Mouse (Mus musculus): ENCODE data around the gene Zfyve21. TPM values are rescaled to one million over a fixed set of nuclear protein-coding genes. Genes with fewer than 3 reads are reported as not detected.

Zfyve21 gene
- total RNA-seq, 1 experiment from 2014 or later, result 8.6 TPM

DNA sequence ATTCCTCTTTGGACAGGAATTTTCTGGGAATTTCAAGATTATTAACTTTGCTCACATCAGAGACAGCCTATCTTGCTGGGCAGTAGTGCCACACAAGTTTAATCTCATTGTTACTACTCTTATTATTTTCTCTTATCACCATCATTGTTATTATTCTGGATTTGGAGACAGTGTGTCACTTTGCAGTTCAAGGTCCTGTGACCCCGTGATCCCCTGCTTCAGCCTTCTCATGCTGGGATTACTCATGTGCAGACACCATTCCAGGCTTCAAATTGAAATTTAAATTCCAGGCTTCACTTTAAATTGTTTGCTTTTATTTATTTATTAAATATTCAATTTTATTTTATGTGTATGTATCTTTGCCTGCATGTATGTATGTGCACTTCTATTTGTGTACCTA is 55.8 kb downstream of the Zfyve21 start:
- ATAC-seq (replicated peaks in 1 of 2; ENCODE audit: insufficient read depth in 1 of 2, low FRiP score in 2 of 2, low TSS enrichment in 1 of 2, low read depth in 1 of 2, poor library complexity in 2 of 2, severe bottlenecking in 2 of 2), result no peak

DNA sequence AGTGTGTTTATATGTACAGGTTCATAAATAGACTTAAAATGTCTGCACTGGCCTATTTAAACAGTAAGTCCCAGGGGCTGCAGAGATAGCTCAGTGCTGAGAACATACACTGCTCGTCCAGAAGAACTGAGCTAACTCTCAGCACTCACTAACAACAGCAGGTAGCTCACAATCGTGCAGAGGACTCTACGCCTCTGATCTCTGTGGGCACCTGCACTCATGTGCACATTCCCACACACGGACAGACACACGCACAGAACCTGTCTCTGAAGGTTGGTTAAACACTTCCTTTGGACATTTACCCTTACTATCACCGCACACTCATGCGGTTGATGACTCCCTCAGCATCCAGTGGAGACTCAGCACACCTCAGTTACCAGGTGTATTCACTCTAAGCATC is 56.8 kb downstream of the Zfyve21 start:
- ATAC-seq (replicated peaks in 1 of 2; ENCODE audit: insufficient read depth in 1 of 2, low FRiP score in 2 of 2, low TSS enrichment in 1 of 2, low read depth in 1 of 2, poor library complexity in 2 of 2, severe bottlenecking in 2 of 2), result no peak

DNA sequence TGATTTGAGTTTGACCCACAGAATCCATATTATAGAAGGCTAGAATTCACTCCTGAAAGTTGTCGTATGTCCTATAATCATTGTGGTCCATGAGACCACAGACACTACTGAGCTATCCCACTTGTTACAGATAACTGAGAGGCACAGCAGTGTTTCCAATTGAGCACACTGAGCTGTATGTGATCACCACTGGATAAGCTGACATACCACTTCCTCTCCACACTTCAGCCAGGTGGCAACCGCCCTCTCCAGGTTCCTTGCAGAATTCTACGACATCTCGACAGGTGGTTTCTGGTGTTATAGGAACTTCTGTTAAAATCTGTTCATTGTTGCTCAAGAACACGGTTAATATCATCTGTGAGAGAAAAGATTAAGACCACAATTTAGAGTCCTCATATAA is 58.1 kb downstream of the Zfyve21 start:
- ATAC-seq (replicated peaks in 1 of 2; ENCODE audit: insufficient read depth in 1 of 2, low FRiP score in 2 of 2, low TSS enrichment in 1 of 2, low read depth in 1 of 2, poor library complexity in 2 of 2, severe bottlenecking in 2 of 2), result no peak

DNA sequence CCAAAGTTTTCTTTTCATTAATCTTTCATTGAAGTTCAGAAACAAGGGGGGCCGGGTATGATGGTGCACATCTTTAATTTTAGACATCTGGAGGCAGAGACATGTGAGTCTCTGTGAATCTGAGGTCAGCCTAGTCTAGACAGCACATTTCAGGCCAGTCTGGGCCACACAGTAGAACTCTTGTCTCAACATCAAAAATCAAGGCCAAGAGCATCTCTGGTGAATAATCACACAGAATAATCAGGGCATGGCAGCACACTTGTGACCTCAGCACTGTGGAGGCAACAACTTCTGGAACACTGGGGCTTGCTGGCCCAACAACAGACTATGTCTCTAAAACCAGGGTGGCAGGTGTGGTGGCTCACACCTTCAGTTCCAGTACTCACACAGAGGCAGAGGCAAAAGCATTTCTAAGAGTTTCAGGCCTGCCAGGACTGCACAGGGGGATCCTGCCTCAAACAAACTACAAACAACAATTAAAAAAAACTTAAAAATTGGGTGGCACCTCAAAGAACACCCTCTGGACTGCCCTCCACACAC is 60.7 kb downstream of the Zfyve21 start:
- no peak for ATAC-seq (replicated peaks in 1 of 2; ENCODE audit: insufficient read depth in 1 of 2, low FRiP score in 2 of 2, low TSS enrichment in 1 of 2, low read depth in 1 of 2, poor library complexity in 2 of 2, severe bottlenecking in 2 of 2)

DNA sequence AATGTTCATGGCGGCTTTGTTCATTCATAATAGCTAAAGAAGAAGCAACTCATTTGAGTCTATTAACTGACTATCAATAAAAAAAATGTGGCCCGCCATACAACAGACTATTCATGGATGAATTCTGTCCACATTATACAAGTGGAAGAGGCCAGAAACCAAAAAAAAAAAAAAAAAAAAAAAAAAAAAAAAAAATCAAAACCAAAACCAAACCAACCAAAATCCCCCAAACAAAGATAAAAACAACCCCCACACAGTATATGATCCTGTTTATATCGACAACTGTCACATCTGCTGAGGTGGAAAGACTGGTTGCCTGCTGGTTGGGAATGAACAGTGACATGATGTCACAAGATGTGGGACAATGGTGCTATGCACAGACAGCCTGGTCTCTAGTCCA is 61.5 kb downstream of the Zfyve21 start:
- no peak for ATAC-seq (replicated peaks in 1 of 2; ENCODE audit: insufficient read depth in 1 of 2, low FRiP score in 2 of 2, low TSS enrichment in 1 of 2, low read depth in 1 of 2, poor library complexity in 2 of 2, severe bottlenecking in 2 of 2)

DNA sequence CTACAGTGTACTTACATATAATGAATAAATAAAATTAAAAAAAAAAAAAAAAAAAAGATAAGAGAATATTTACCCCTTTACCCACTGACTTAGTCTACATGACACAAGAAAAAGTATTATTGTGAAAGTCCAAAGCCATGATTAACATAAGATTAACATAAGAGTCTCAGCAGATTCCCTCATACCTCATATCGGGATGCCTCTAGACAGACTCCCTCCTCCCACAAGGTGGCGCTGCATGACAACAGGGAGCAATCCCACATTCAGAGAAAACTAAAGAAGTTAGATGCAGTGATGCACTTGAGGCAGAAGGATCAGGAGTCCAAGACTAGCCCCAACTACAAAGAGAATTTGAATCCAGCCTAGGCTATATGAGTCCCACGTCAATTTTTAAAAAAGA is 64.2 kb downstream of the Zfyve21 start:
- ATAC-seq (replicated peaks in 1 of 2; ENCODE audit: insufficient read depth in 1 of 2, low FRiP score in 2 of 2, low TSS enrichment in 1 of 2, low read depth in 1 of 2, poor library complexity in 2 of 2, severe bottlenecking in 2 of 2), result peak; percentile 67 to 71; a peak in 3 of 4 replicates

Other genes with a start within 250 kb of the Zfyve21 start
- 68.9 and 75.9 TPM in 2 replicates for gene Mark3, start 239.6 kb upstream of the Zfyve21 start, total RNA-seq (2017)
- gene Ckb, start 141.8 kb upstream of the Zfyve21 start, total RNA-seq (2017), result 5.1 and 8.1 TPM in 2 replicates
- 5.3 and 8.7 TPM in 2 replicates for gene Trmt61a, start 136.1 kb upstream of the Zfyve21 start, total RNA-seq (2017)
- gene Bag5, start 100.9 kb upstream of the Zfyve21 start, total RNA-seq (2017), result 47.1 and 51.4 TPM in 2 replicates
- 53.0 and 58.3 TPM in 2 replicates for gene Apopt1, start 100.9 kb upstream of the Zfyve21 start, total RNA-seq (2017)
- 64.8 and 73.9 TPM in 2 replicates for gene Klc1, start 55.3 kb upstream of the Zfyve21 start, total RNA-seq (2017)
- gene Xrcc3, start 297 bp upstream of the Zfyve21 start, total RNA-seq (2017), result 9.2 and 9.7 TPM in 2 replicates
- 25.8 and 34.7 TPM in 2 replicates for gene Ppp1r13b, start 93.9 kb downstream of the Zfyve21 start, total RNA-seq (2017)
- gene Atp5mpl, start 152.8 kb downstream of the Zfyve21 start, total RNA-seq (2017), result 222 and 478 TPM in 2 replicates
- gene Tdrd9, start 157.4 kb downstream of the Zfyve21 start, total RNA-seq (2017), result 0.30 TPM in 1 of 2 replicates, not detected in the other
- 0.50 TPM in 1 of 2 replicates, not detected in the other for gene Rd3l, start 167.1 kb downstream of the Zfyve21 start, total RNA-seq (2017)

Data from hematopoietic stem cell, adult 5-6 weeks (primary cell).